Mouse (Mus musculus) MEL (cell line): ENCODE data around the gene Epop. TPM values are rescaled to one million over a fixed set of nuclear protein-coding genes. Genes with fewer than 3 reads are reported as not detected.

Experiments
- DNase-seq: peaks from one replicate; pipeline ENCODE4 v3.0.0; 2011; ENCODE audit warnings: low read depth, low spot score
- H3K27ac ChIP-seq: 2 replicates; pipeline ENCODE4 v1.5.1; 2012; ENCODE audit warnings: low read depth, mild to moderate bottlenecking, control low read depth, low read length, moderate library complexity; ENCODE audit not compliant: control insufficient read depth
- H3K27me3 ChIP-seq, 2 experiments: fragments of 150-350 bp in 1 of 2; sonication (generic) in 1 of 2; 2 replicates each; pipeline ENCODE4 v1.6.1; 2012; ENCODE audit warnings: low read length in 2 of 2, mild to moderate bottlenecking in 2 of 2, improper control_type of control experiment in 1 of 2, moderate library complexity in 1 of 2; ENCODE audit not compliant: insufficient read depth in 2 of 2, control insufficient read depth in 1 of 2
- H3K36me3 ChIP-seq, 2 experiments: 2 replicates each; pipeline ENCODE4 v1.6.1; 2012 to 2014; ENCODE audit warnings: low read length in 2 of 2, improper control_type of control experiment in 1 of 2, inconsistent platforms in 1 of 2, mild to moderate bottlenecking in 1 of 2; ENCODE audit not compliant: insufficient read depth in 2 of 2, control insufficient read depth in 1 of 2
- H3K4me1 ChIP-seq, 2 experiments: fragments of 150-350 bp in 1 of 2; sonication (generic) in 1 of 2; 2 replicates each; pipeline ENCODE4 v1.6.1; 2012; ENCODE audit warnings: low read length in 2 of 2, improper control_type of control experiment in 1 of 2, mild to moderate bottlenecking in 1 of 2; ENCODE audit not compliant: insufficient read depth in 2 of 2, control insufficient read depth in 1 of 2
- H3K4me3 ChIP-seq, 2 experiments: fragments of 150-350 bp in 1 of 2; sonication (generic) in 1 of 2; 2 replicates each; pipeline ENCODE4 v1.5.1; 2012; ENCODE audit warnings: low read depth in 2 of 2, low read length in 2 of 2, mild to moderate bottlenecking in 2 of 2, moderate library complexity in 2 of 2, control low read depth in 1 of 2, improper control_type of control experiment in 1 of 2; ENCODE audit not compliant: control insufficient read depth in 1 of 2, insufficient read depth in 1 of 2
- H3K79me2 ChIP-seq: 2 replicates; pipeline ENCODE4 v1.6.1; 2012; ENCODE audit warnings: mild to moderate bottlenecking, low read length, moderate library complexity; ENCODE audit not compliant: control insufficient read depth, poor library complexity, insufficient read depth
- H3K9ac ChIP-seq: 2 replicates; pipeline ENCODE4 v1.6.1; 2012; ENCODE audit warnings: low read depth, mild to moderate bottlenecking, control low read depth, low read length, moderate library complexity; ENCODE audit not compliant: control insufficient read depth, poor library complexity, severe bottlenecking
- H3K9me3 ChIP-seq: fragments of 150-350 bp; sonication (generic); replicated peaks from 2 replicates; pipeline ENCODE4 v1.6.1; 2012; ENCODE audit warnings: mild to moderate bottlenecking, low read length, improper control_type of control experiment, moderate library complexity; ENCODE audit not compliant: insufficient read depth
- BHLHE40 ChIP-seq: IDR thresholded peaks from 2 replicates; pipeline ENCODE4 v1.6.1; 2012; ENCODE audit warnings: low read depth, mild to moderate bottlenecking, inconsistent platforms, low read length, improper control_type of control experiment, borderline replicate concordance
- CTCF ChIP-seq, 3 experiments: IDR thresholded peaks in 2 of 3; conservative IDR thresholded peaks in 1 of 3; 2 replicates each; pipeline ENCODE4 v1.5.1; 2011 to 2012; ENCODE audit warnings: low read length in 3 of 3, low read depth in 2 of 3, mild to moderate bottlenecking in 2 of 3, improper control_type of control experiment in 1 of 3, inconsistent platforms in 1 of 3, mixed read lengths in 1 of 3, moderate library complexity in 1 of 3; ENCODE audit not compliant: control insufficient read depth in 1 of 3, insufficient read depth in 1 of 3, poor library complexity in 1 of 3, severe bottlenecking in 1 of 3
- EP300 ChIP-seq, 2 experiments: IDR thresholded peaks; 2 replicates each; pipeline ENCODE4 v1.6.1; 2011; ENCODE audit warnings: improper control_type of control experiment in 2 of 2, low read length in 2 of 2, low read depth in 1 of 2, mild to moderate bottlenecking in 1 of 2
- GABPA ChIP-seq: IDR thresholded peaks from 2 replicates; pipeline ENCODE4 v1.6.1; 2012; ENCODE audit warnings: low read depth, mild to moderate bottlenecking, inconsistent platforms, low read length, improper control_type of control experiment, moderate library complexity
- JUND ChIP-seq: IDR thresholded peaks from 2 replicates; pipeline ENCODE4 v1.6.1; 2011; ENCODE audit warnings: low read depth, mild to moderate bottlenecking, improper control_type of control experiment, low read length
- KAT2A ChIP-seq: conservative IDR thresholded peaks from 2 replicates; pipeline ENCODE4 v1.6.1; 2012; ENCODE audit warnings: low read depth, low read length, improper control_type of control experiment, inconsistent platforms
- MAFK ChIP-seq: IDR thresholded peaks from 2 replicates; pipeline ENCODE4 v1.6.1; 2011; ENCODE audit warnings: low read depth, mild to moderate bottlenecking, low read length, improper control_type of control experiment, borderline replicate concordance
- MAX ChIP-seq: IDR thresholded peaks from 2 replicates; pipeline ENCODE4 v1.6.1; 2011; ENCODE audit warnings: low read length, improper control_type of control experiment
- MYB ChIP-seq: IDR thresholded peaks from 2 replicates; pipeline ENCODE4 v1.6.1; 2011; ENCODE audit warnings: mild to moderate bottlenecking, low read depth, low read length, improper control_type of control experiment
- NELFE ChIP-seq: IDR thresholded peaks from 2 replicates; pipeline ENCODE4 v1.6.1; 2011; ENCODE audit warnings: low read depth, low read length, improper control_type of control experiment
- POLR2AphosphoS5 ChIP-seq: IDR thresholded peaks from 2 replicates; pipeline ENCODE4 v1.6.1; 2012; ENCODE audit warnings: low read depth, borderline replicate concordance, mild to moderate bottlenecking, inconsistent platforms, low read length, moderate library complexity, mixed read lengths
- RAD21 ChIP-seq: IDR thresholded peaks from 2 replicates; pipeline ENCODE4 v1.6.1; 2011; ENCODE audit warnings: mild to moderate bottlenecking, low read depth, low read length, improper control_type of control experiment
- RCOR1 ChIP-seq: IDR thresholded peaks from 2 replicates; pipeline ENCODE4 v1.6.1; 2012; ENCODE audit warnings: low read depth, mild to moderate bottlenecking, inconsistent platforms, low read length, improper control_type of control experiment
- SIN3A ChIP-seq: IDR thresholded peaks from 2 replicates; pipeline ENCODE4 v1.6.1; 2012; ENCODE audit warnings: low read length, improper control_type of control experiment, inconsistent platforms
- SMC3 ChIP-seq: IDR thresholded peaks from 2 replicates; pipeline ENCODE4 v1.6.1; 2011; ENCODE audit warnings: low read depth, low read length, improper control_type of control experiment
- TAL1 ChIP-seq: IDR thresholded peaks from 2 replicates; pipeline ENCODE4 v1.6.1; 2012; ENCODE audit warnings: mild to moderate bottlenecking, inconsistent platforms, low read length, moderate library complexity, mixed read lengths
- TBP ChIP-seq: IDR thresholded peaks from 2 replicates; pipeline ENCODE4 v1.8.0; 2011; ENCODE audit warnings: low read depth, low read length, improper control_type of control experiment
- TCF12 ChIP-seq: IDR thresholded peaks from 2 replicates; pipeline ENCODE4 v1.6.1; 2014; ENCODE audit warnings: low read depth, mild to moderate bottlenecking, inconsistent platforms, low read length, improper control_type of control experiment, moderate library complexity
- UBTF ChIP-seq: IDR thresholded peaks from 2 replicates; pipeline ENCODE4 v1.6.1; 2012; ENCODE audit warnings: low read depth, mild to moderate bottlenecking, inconsistent platforms, low read length, improper control_type of control experiment, moderate library complexity, borderline replicate concordance; ENCODE audit not compliant: insufficient read depth
- USF1 ChIP-seq: IDR thresholded peaks from 2 replicates; pipeline ENCODE4 v1.6.1; 2014; ENCODE audit warnings: low read depth, mild to moderate bottlenecking, inconsistent platforms, low read length, improper control_type of control experiment, moderate library complexity
- ZC3H11A ChIP-seq: IDR thresholded peaks from 2 replicates; pipeline ENCODE4 v1.6.1; 2012; ENCODE audit warnings: low read depth, mild to moderate bottlenecking, inconsistent platforms, low read length, improper control_type of control experiment
- ZNF384 ChIP-seq: IDR thresholded peaks from 2 replicates; pipeline ENCODE4 v1.6.1; 2012; ENCODE audit warnings: low read depth, mild to moderate bottlenecking, inconsistent platforms, low read length, improper control_type of control experiment
- polyA plus RNA-seq, 2 experiments: library from polyadenylated mRNA; stranded (reverse) in 1 of 2; unstranded in 1 of 2; fragments of >175 nt in 1 of 2; fragments of >200 nt in 1 of 2; gene quantifications; 2 replicates each; pipeline versions ENCODE4 v1.2.1 to v1.2.4; 2012; ENCODE audit warnings: low replicate concordance in 2 of 2, low read depth in 1 of 2; ENCODE audit not compliant: insufficient read length in 2 of 2, insufficient read depth in 1 of 2, missing spikeins in 1 of 2
- total RNA-seq: library from RNA; depleted of rRNA; stranded (reverse); fragments of 300-350 nt; gene quantifications from 2 replicates; pipeline ENCODE4 v1.2.3, GENCODE M21; 2012

The Epop gene
- total and polyA plus RNA-seq, 3 experiments: not detected

DNA sequence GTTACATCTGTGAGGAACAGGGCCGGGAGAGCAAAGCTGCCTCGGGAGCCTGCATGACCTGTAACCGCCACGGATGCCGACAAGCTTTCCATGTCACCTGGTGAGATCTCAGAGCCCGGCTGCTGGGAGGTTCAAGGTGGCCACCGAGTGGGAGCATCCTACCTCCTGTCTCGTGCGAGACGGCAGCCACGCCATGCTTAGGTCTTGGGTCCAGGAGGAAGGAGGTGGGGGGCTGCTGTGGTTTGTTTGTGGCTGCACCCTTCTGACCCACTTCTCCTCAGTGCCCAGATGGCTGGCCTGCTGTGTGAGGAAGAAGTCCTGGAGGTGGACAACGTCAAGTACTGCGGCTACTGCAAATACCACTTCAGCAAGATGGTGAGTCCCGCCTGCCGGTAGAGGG is 37.3 kb upstream of the Epop start:
- no peak for DNase-seq
- no peak overlapping the region for H3K4me3 ChIP-seq
- no peak overlapping the region for H3K27ac ChIP-seq
- H3K9ac ChIP-seq: no peak overlapping the region
- peaks cover 0 to 9% of the 10 kb centered on the region in 2 experiments; a peak in 2 of 4 replicates for H3K4me1 ChIP-seq
- no peaks in the 10 kb centered on the region for H3K9me3 ChIP-seq
- peaks cover 7% of the 10 kb centered on the region for H3K79me2 ChIP-seq
- TF ChIP-seq SIN3A (no peak), MYB (no peak), TBP (no peak), TCF12 (no peak), MAX (no peak), ZC3H11A (no peak), EP300 (IDR thresholded peaks at IDR 0.05; ENCODE audit: low read depth in 1 of 2, low read length in 2 of 2) (no peak), MAFK (no peak), KAT2A (no peak), USF1 (no peak), JUND (no peak), POLR2AphosphoS5 (no peak), NELFE (no peak), GABPA (no peak), TAL1 (no peak), ZNF384 (no peak)
- H3K36me3 ChIP-seq: no peaks in the 10 kb centered on the region; a peak in 1 of 4 replicates
- H3K27me3 ChIP-seq: no peaks in the 10 kb centered on the region

DNA sequence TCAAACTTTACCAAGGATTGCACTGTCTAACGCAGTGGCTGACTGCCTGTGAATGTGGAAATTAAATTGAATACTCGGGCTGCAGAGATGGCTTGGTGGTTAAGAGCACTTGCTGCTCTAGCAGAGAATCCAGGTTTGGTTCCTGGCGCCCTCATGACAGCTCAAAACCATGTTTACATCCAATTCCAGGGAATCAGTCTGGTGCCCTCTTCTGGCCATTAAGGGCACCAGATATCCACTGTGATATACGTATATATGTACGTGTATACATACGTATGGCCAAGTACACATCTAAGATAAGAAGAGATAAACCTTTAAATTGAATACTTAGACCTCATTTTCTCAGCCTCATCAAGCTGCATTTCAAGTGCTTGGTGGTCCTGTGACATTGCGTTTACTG is 36.7 kb upstream of the Epop start:
- H3K79me2 ChIP-seq: peaks cover 7% of the 10 kb centered on the region
- no peaks in the 10 kb centered on the region; a peak in 1 of 4 replicates for H3K36me3 ChIP-seq
- no peaks in the 10 kb centered on the region for H3K27me3 ChIP-seq
- peaks cover 3 to 9% of the 10 kb centered on the region in 2 experiments; a peak in 3 of 4 replicates for H3K4me1 ChIP-seq
- no peaks in the 10 kb centered on the region for H3K9me3 ChIP-seq
- peak; percentile 55 for DNase-seq
- no peak overlapping the region for H3K9ac ChIP-seq
- no peak overlapping the region for H3K27ac ChIP-seq
- peak; percentile 43 to 76 (median 74) for TF ChIP-seq CTCF (IDR thresholded peaks at IDR 0.05 in 2 of 3, conservative IDR thresholded peaks at IDR 0.05 in 1 of 3; ENCODE audit: control insufficient read depth in 1 of 3, insufficient read depth in 1 of 3, low read depth in 2 of 3, low read length in 3 of 3, poor library complexity in 1 of 3, severe bottlenecking in 1 of 3)
- TF ChIP-seq SIN3A: peak; percentile 27; the same call in 1 of the 2 replicates
- no peak for TF ChIP-seq KAT2A
- TF ChIP-seq UBTF: no peak
- TF ChIP-seq SMC3: peak; percentile 60
- TF ChIP-seq BHLHE40: no peak
- TF ChIP-seq RAD21: peak; percentile 29
- TF ChIP-seq ZC3H11A: peak; percentile 5; the same call in 1 of the 2 replicates
- no peak for TF ChIP-seq RCOR1
- 0 out of 2 replicates have a peak, but pooled peaks have one; percentile 13 for TF ChIP-seq TBP
- no peak overlapping the region for H3K4me3 ChIP-seq
